Mouse (Mus musculus) retina, postnatal 1 day (tissue): ENCODE results near the gene Gps2.
A peak's percentile ranks its signal among the peaks of the same experiment; 100 is the strongest.
"Not testable (repeated sequence)": the region's sequence is repeated elsewhere in the genome, so short reads cannot be mapped to it uniquely, and the experiment has no call there.

Source experiments
- DNase-seq: peaks from one replicate; pipeline ENCODE4 v3.0.0-alpha.2; 2012

The Gps2 gene

GRCm38 (mm10) chr11:69917379-69917948 is 3.8 kb downstream of the Gps2 start:
- DNase-seq, result no peak

DNA sequence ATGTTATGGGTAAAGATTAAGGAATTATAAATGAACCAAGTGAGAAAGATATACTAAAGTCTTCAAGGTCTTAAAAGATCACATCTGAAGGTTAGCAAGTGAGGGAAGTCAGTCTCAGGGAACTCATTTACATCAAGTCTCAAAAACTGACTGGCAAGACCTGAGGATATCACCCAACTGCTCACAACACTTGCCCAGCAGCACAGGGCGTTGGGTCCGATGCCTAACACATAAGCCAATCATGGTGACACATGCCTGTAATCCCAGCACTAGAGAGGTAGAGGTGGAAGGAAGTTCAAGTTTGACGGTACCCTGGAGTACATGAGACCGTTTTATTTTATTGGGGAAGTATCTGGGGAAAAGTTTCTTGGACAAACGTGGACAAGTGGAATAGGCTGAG is 4.4 kb downstream of the Gps2 start:
- DNase-seq, result no peak

GRCm38 (mm10) chr11:69919053-69919452 is 5.4 kb downstream of the Gps2 start:
- no peak for DNase-seq

DNA sequence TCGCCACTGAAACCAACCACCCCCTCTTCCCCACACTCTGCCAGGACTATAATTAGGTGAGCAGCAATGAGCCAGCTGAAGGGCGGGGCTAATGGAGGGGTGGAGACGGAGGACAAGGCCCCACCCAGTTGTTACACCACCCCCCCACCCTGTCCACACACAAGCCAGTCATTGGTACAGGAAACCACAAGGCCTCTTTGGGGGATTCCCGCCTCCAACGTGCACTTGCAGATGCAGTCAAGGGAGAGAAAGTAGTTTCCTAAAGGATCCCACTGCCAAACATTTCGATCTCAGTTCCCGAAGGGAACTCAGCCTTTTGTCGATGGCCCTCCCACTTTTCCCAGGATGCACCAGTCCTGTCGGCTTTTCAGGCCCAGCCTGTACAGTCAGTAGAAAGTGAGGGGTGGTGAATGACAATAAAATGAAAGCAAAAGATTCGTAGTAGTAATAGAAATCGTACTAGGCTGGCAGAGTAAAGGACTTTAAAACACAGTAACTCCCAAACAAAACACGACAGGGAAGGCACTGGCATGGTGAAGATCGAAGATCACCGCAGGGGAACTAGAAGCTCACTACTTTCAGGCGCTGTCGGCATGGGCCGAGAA is 6.1 kb downstream of the Gps2 start:
- peak; percentile 85 for DNase-seq

- DNase-seq, result peak; percentile 8
Measured at GRCm38 (mm10) chr11:69920266-69921031, 6.8 kb downstream of the Gps2 start.

GRCm38 (mm10) chr11:69921114-69922011 is 7.7 kb downstream of the Gps2 start, which contains the start of gene Eif5a:
TSS of gene Eif5a (minus strand) at chr11:69921958.
- DNase-seq, result peak; percentile 100

DNA sequence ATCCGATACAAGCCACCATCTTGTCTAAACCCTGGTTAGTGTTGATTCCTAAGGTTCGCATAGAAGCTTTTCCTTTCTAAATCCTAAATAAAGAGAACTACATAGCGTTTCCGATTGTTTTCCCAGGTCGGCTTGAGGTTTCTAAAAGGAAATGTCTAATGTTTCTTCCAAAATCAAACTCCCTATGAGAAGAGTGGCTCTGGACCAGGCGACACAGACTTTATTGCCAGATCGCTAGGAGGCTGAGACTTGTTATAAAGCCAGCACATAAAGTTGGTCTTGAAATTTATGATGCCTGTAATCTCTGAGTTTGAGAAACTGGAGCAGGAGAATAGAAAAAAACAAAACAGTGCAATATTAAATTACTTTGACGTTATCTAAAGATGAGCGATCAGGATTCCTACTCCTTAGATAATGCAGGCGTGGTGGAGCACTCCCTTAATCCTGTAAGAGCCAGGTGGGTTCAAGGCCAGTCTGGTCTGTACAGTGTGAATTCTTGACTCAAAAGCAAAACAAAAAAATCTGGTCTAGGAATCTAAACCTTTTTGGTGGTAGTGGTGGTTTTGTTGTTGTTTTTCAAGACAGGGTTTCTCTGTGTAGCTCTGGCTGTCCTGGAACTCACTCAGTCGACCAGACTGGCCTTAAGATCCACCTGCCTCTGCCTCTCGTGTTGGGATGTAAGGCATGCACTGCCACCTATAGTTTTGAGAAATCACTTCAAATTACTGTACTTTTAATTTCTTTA is 8.5 kb downstream of the Gps2 start:
- no peak for DNase-seq

- DNase-seq, result no peak
Measured at GRCm38 (mm10) chr11:69922796-69923195, 9.1 kb downstream of the Gps2 start.

- no peak for DNase-seq
Measured at GRCm38 (mm10) chr11:69927501-69927900, 13.8 kb downstream of the Gps2 start.

DNA sequence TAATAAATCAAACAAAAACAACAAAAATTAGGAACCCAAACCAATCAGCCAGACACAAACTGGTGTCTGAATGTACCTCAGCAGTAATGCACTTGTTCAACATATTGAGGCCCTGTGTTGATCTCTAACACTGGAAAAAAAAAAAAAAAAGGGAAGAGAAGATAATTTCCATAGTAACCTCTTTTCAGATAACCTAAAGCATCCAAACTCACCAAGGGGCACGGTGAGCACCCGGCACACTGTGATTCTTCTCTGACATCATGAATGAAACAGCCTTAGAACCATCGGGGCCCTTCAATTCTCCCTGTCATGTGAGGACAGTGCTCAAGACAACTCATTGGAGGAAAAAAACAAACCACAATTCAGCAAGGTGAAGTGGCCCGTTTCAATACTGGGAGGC is 16.0 kb downstream of the Gps2 start:
- no peak for DNase-seq

- not testable (repeated sequence) for DNase-seq
Measured at GRCm38 (mm10) chr11:69930176-69930575, 16.5 kb downstream of the Gps2 start.

DNA sequence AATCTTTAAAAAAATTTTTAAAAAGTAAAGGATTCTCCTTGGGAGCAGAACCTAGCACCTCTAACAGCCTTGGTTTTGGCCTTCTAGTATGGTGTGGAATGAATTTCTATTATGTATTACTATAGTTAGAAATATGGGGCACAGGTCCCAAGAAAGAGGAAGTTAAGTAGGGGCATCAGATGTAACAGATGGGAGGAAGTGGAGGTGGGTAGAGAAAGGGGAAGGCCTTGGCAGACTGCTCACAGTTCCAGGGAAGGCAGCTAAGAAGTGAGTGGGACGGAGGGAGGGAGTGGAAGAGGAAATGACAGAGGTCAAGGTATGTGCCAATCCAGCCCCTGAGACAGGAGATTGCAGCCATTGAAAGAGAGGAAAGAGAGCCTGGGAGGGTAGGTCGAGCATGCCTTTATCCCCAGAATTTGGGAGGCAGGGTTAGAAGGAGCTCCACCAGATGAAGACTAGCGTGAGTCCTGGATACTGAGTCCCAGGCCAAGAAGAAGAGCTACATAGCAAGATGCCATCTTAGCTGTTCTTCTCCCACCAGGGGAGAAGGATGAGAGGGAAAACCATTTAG is 17.4 kb downstream of the Gps2 start:
- no peak for DNase-seq

DNA sequence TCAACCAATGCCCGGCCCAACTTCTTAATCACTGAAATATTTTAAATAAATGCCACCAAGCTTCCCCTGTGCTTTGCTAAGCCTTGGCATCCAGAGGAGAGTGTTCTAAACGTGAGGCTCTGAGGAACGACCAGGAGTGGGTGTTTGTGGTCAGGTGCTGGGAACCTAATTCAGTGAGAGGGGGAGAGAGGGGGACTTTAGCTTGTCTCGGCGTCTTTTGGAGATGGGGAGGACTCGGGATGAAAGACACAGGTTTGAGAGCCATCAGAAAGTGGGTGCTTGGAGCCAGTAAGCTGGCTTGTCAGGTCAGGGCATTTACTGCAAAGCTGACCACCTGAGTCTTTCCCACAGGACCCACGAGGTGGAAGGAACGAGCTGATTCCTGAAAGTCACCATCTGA is 18.1 kb downstream of the Gps2 start:
- no peak for DNase-seq

DNA sequence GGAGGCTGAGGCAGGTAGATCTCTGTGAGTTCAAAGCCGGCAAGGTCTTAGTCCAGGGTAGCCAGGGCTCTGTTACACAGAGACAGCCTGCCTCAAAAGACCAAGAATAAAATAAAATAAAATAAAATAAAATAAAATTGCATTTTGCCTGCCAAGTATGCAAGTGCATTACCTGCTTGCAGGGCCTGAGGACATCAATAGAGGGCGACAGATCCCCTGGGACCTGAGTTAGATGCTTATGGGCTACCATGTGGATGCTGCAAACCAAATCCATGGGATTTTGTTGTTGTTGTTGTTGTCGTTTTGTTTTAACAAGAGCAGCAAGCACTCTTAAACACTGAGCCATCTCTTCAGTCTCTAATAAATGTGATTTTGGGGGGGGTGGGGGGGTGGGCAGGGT is 18.6 kb downstream of the Gps2 start:
- peak; percentile 19 for DNase-seq

GRCm38 (mm10) chr11:69933066-69933465 is 19.4 kb downstream of the Gps2 start:
- no peak for DNase-seq

DNA sequence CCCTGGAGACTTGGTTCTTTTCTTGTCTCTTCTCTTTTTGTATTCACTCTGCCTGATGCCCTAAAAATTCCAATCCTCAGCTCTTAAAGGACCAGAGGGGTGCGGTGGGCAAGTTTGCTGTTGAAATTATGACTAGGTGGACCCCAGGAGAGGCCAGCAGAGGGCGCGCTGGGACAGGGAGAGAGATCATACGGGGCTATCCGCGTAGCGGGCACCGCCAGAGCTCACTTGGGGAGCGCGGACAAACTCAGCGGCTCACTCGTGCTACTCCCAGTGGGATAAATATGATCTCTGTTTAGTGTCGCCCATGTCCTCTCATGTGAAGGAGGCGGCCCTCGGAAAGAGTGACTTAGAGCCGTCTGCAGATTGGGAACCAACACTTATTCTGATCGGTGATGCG is 20.5 kb downstream of the Gps2 start:
- peak; percentile 92 for DNase-seq

DNA sequence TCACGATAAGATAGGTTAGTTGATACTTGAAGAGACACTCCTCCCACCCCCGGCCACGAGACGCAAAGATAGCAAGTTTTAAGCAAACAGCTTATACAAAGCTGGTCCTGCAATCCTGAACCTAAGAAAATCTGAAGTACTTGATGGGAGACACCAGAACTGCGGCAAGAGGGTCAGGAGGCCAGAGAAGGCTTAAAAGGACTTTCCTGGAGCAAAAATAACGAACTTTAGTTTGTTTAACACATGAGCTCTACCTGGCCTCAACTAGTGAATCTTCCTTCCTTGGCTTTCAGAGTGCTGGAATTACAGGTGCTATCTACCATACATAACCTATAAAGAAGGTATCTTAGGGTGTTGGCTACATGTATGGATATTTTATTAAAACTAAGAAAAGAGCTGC is 21.0 kb downstream of the Gps2 start:
- DNase-seq, result no peak

- peak; percentile 93 for DNase-seq
Measured at GRCm38 (mm10) chr11:69935137-69935879, 21.6 kb downstream of the Gps2 start, which contains the start of gene Ybx2. TSS of gene Ybx2 (plus strand) at chr11:69935796.

DNA sequence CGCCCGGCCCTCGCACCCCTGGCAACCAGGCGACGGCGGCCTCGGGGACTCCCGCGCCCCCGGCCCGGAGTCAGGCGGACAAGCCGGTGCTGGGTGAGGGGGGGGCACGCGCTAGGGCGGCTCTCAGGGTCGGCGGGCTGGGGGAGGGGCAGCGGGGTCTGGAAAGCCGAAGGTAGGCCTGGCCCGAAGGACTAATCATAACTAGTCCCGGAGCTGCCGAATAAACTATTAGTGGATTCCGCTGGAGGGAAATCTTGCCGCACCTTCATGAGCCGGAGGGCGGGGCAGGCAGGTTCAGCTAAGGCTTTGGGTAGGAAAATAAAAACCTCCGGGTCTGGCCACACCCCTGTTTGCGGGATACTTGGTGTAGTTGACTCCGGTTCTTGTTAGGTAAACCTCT is 22.5 kb downstream of the Gps2 start:
- DNase-seq, result no peak

DNA sequence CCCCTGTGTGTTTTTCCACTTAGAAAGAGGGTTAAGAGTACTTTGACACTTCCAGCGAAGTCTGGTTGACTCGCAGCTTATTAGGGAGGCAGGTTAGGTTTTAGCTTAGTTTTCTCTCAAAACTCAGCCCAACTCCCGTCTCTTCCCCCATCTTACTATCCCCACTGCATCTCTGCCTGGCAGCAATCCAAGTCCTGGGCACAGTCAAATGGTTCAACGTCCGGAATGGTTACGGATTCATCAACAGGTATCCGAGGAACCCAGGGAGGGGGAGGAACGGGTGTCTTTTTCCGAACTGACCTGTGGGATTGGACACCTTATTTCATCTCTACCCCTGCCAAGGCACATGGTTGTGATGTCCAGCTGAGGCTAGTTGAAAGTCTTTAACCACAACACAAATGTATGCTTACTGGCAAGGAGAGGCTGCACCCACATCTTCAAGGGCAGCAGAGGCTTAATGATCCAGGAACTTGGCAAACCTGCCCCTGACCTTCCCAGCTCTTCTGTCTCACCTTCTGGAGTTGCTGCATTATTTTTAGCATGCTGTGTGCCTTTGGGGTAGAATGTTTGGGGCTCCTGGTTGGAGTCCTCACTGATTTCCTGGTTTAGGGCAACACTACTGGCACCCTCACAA is 23.1 kb downstream of the Gps2 start:
- DNase-seq, result no peak

DNA sequence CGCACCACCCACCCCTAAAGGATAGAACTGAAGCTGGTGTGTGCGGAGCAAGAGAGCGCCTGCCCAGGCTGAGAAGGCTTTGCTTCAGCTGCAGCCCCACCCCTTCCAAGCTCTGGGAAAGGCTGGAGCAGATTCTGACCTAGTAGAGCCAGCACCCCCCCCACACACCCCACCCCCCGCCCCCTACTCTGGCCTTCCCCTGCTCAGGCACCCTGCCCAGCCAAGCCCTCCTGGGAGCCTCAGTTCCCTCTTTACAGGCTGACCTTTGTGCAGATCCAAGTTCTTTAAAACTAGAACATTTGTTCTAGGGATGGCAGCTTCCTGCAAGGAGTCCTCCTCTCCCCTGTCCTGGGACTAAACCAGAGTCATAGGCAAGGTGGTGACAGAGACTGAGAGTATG is 23.7 kb downstream of the Gps2 start:
- DNase-seq, result no peak
